Comparison of ENCODE assay signal across 13 mouse cellular contexts in genomic region chr8:124980036-124980435, GRCm38 (mm10). TPM values are rescaled to one million over a fixed set of nuclear protein-coding genes. Genes with fewer than 3 reads are reported as not detected.
DNase-seq lines count a peak whose midpoint lies in the region; ATAC-seq and TF ChIP-seq lines count a peak whose summit lies in the region.
"Had no signal": no experiment of that assay in that cellular context is flagged by ENCODE, and none has a peak within 500 bp of the region (broad histone marks: within the 10 kb centered on the region; RNA-seq: fewer than 3 reads in every experiment).

No protein-coding gene starts in this region.

- H3K4me3 ChIP-seq in liver, embryonic 14.5 days (ENCODE audit: insufficient read depth in 1 of 2, low read depth in 2 of 2, low read length in 2 of 2), result no peak overlapping the region
- H3K4me3 ChIP-seq in liver, embryonic 11.5 days (ENCODE audit: low read depth, low read length), result no peak overlapping the region
- H3K4me3 ChIP-seq in ES-Bruce4 (ENCODE audit: low read depth, low read length), result no peak overlapping the region
- no peak overlapping the region for H3K4me3 ChIP-seq in embryonic fibroblast, embryonic 13.5 days (ENCODE audit: insufficient read depth, low read length)
- no peak overlapping the region for H3K4me3 ChIP-seq in embryonic facial prominence, embryonic 10.5 days
- H3K4me3 ChIP-seq: forebrain, embryonic 10.5 days; hindbrain, embryonic 12.5 days had no signal

- H3K9me3 ChIP-seq in liver, embryonic 14.5 days (ENCODE audit: control insufficient read depth, low read length), result peaks cover 3% of the 10 kb centered on the region; the same call in 1 of the 2 replicates
- H3K9me3 ChIP-seq in liver, embryonic 11.5 days (ENCODE audit: control insufficient read depth, low read length), result peaks cover 6% of the 10 kb centered on the region
- peaks cover 4% of the 10 kb centered on the region; the same call in 1 of the 2 replicates for H3K9me3 ChIP-seq in ES-Bruce4 (replicated peaks; ENCODE audit: control insufficient read depth, insufficient read depth, low read length, poor library complexity, severe bottlenecking)
- peaks cover 8% of the 10 kb centered on the region; the same call in 1 of the 2 replicates for H3K9me3 ChIP-seq in embryonic facial prominence, embryonic 10.5 days

- no peak for ATAC-seq in liver, embryonic 14.5 days (ENCODE audit: insufficient read depth)
- no peak for ATAC-seq in liver, embryonic 11.5 days (replicated peaks; ENCODE audit: low FRiP score)

- H3K4me1 ChIP-seq in liver, embryonic 14.5 days (replicated peaks; ENCODE audit: control insufficient read depth in 2 of 2, insufficient read depth in 2 of 2, low read length in 1 of 2), result no peaks in the 10 kb centered on the region
- H3K4me1 ChIP-seq in liver, embryonic 11.5 days (replicated peaks; ENCODE audit: control insufficient read depth, insufficient read depth, low read length), result no peaks in the 10 kb centered on the region
- no peaks in the 10 kb centered on the region for H3K4me1 ChIP-seq in ES-Bruce4 (ENCODE audit: control insufficient read depth, insufficient read depth, low read length)
- no peaks in the 10 kb centered on the region for H3K4me1 ChIP-seq in embryonic fibroblast, embryonic 13.5 days (ENCODE audit: control insufficient read depth, insufficient read depth, low read length)
- no peaks in the 10 kb centered on the region for H3K4me1 ChIP-seq in embryonic facial prominence, embryonic 10.5 days
- H3K4me1 ChIP-seq: forebrain, embryonic 10.5 days; hindbrain, embryonic 12.5 days had no signal

- H3K36me3 ChIP-seq in liver, embryonic 14.5 days (replicated peaks; ENCODE audit: control insufficient read depth, insufficient read depth, low read depth), result no peaks in the 10 kb centered on the region
- H3K36me3 ChIP-seq in liver, embryonic 11.5 days (ENCODE audit: control insufficient read depth, insufficient read depth, low read length), result no peaks in the 10 kb centered on the region
- H3K36me3 ChIP-seq in ES-Bruce4 (ENCODE audit: control insufficient read depth, insufficient read depth, low read length, poor library complexity, severe bottlenecking), result no peaks in the 10 kb centered on the region
- no peaks in the 10 kb centered on the region for H3K36me3 ChIP-seq in embryonic facial prominence, embryonic 10.5 days (replicated peaks)
- H3K36me3 ChIP-seq: forebrain, embryonic 10.5 days; hindbrain, embryonic 12.5 days had no signal

- H3K27ac ChIP-seq in liver, embryonic 14.5 days, result no peak overlapping the region
- no peak overlapping the region for H3K27ac ChIP-seq in liver, embryonic 11.5 days (ENCODE audit: low read depth, low read length)
- no peak overlapping the region for H3K27ac ChIP-seq in ES-Bruce4 (ENCODE audit: insufficient read depth, low read length)
- H3K27ac ChIP-seq in embryonic fibroblast, embryonic 13.5 days (ENCODE audit: insufficient read depth, low read length), result no peak overlapping the region
- H3K27ac ChIP-seq in embryonic facial prominence, embryonic 10.5 days (replicated peaks), result no peak overlapping the region
- H3K27ac ChIP-seq: forebrain, embryonic 10.5 days; hindbrain, embryonic 12.5 days had no signal

- WGBS in liver, embryonic 14.5 days (ENCODE audit: insufficient replicate concordance), result 76% methylated on average over 3 of the region's 3 CpGs
- 87% methylated on average over 3 of the region's 3 CpGs for WGBS in liver, embryonic 11.5 days
- 91% methylated on average over 3 of the region's 3 CpGs for WGBS in embryonic facial prominence, embryonic 10.5 days

- no peaks in the 10 kb centered on the region for H3K27me3 ChIP-seq in liver, embryonic 14.5 days (ENCODE audit: control insufficient read depth, insufficient read depth, low read length)
- no peaks in the 10 kb centered on the region for H3K27me3 ChIP-seq in liver, embryonic 11.5 days (replicated peaks; ENCODE audit: control insufficient read depth, insufficient read depth, low read length)
- no peaks in the 10 kb centered on the region for H3K27me3 ChIP-seq in ES-Bruce4 (ENCODE audit: control insufficient read depth, insufficient read depth, low read length, poor library complexity, severe bottlenecking)
- H3K27me3 ChIP-seq in embryonic facial prominence, embryonic 10.5 days (replicated peaks; ENCODE audit: low read depth, poor library complexity, severe bottlenecking), result no peaks in the 10 kb centered on the region

- H3K9ac ChIP-seq in liver, embryonic 14.5 days (replicated peaks), result no peak overlapping the region
- no peak overlapping the region for H3K9ac ChIP-seq in liver, embryonic 11.5 days (ENCODE audit: low read depth, low read length)
- H3K9ac ChIP-seq in ES-Bruce4 (ENCODE audit: low read depth, poor library complexity, severe bottlenecking), result no peak overlapping the region
- H3K9ac ChIP-seq: hindbrain, embryonic 12.5 days had no signal

- DNase-seq in liver, embryonic 14.5 days (ENCODE audit: low read depth in 3 of 3, low spot score in 3 of 3), result no peak
- no peak for DNase-seq in liver, embryonic 11.5 days (ENCODE audit: low spot score)
- peak; percentile 32 to 42 for DNase-seq in B cell, adult 2 months
- DNase-seq in embryonic facial prominence, embryonic 10.5 days (ENCODE audit: low spot score), result no peak
- no peak for DNase-seq in frontal cortex, postnatal 14 days (ENCODE audit: low spot score in 2 of 2)
- DNase-seq: adrenal gland, postnatal 36 days; cerebellum, adult 8-10 months; kidney, adult 9 months; lung, postnatal 4 days had no signal

- no peak for TF ChIP-seq POLR2A in ES-Bruce4 (IDR thresholded peaks at IDR 0.05; ENCODE audit: insufficient read depth, low read length)
- TF ChIP-seq POLR2A in embryonic fibroblast, embryonic 13.5 days (IDR thresholded peaks at IDR 0.05; ENCODE audit: low read depth, low read length), result no peak

- TF ChIP-seq EP300 in liver, embryonic 14.5 days (IDR thresholded peaks at IDR 0.05; ENCODE audit: low read depth), result no peak
- TF ChIP-seq EP300 in ES-Bruce4 (IDR thresholded peaks at IDR 0.05; ENCODE audit: insufficient read depth, low read depth, low read length), result no peak

- peak; percentile 70 for TF ChIP-seq CTCF in liver, embryonic 14.5 days (IDR thresholded peaks at IDR 0.05; ENCODE audit: low read depth)
- TF ChIP-seq CTCF in ES-Bruce4 (IDR thresholded peaks at IDR 0.05; ENCODE audit: low read depth, low read length), result peak; percentile 50
- peak; percentile 22; the same call in 1 of the 2 replicates for TF ChIP-seq CTCF in embryonic fibroblast, embryonic 13.5 days (IDR thresholded peaks at IDR 0.05; ENCODE audit: borderline replicate concordance, insufficient read depth, low read length)

- no peak overlapping the region for H3K4me2 ChIP-seq in liver, embryonic 14.5 days (ENCODE audit: low read depth)
- no peak overlapping the region for H3K4me2 ChIP-seq in liver, embryonic 11.5 days
- H3K4me2 ChIP-seq: hindbrain, embryonic 12.5 days had no signal

RNA-seq across cellular contexts. Expression of gene Egln1, which starts 30.9 kb away (rescaled TPM):
- polyA plus RNA-seq in liver, embryonic 14.5 days (2012; rRNA removed), result 4.2 and 5.5 TPM in 2 replicates
- 3.3 and 3.9 TPM in 2 replicates for polyA plus RNA-seq in liver, embryonic 14.5 days (2014; fragmentation: Nextera tagmentation; extraction: Ambion mirVana)
- polyA plus RNA-seq in liver, embryonic 11.5 days (2014; fragmentation: Nextera tagmentation; extraction: Ambion mirVana), result 8.4 and 10.0 TPM in 2 replicates
- polyA plus RNA-seq in ES-Bruce4 (2011; ENCODE audit: insufficient read depth, insufficient read length, low read depth, missing spikeins), result 19.9 and 20.3 TPM in 2 replicates
- 33.1 and 33.7 TPM in 2 replicates for polyA plus RNA-seq in embryonic fibroblast, embryonic 13.5 days (2011; ENCODE audit: insufficient read length, low read depth, missing spikeins)
- polyA plus RNA-seq in embryonic facial prominence, embryonic 10.5 days (2016; fragmentation: Nextera tagmentation; extraction: Ambion mirVana), result 10.2 and 10.9 TPM in 2 replicates

RNA-seq across cellular contexts. Expression of gene Tsnax, which starts 32.8 kb away (rescaled TPM):
- 21.5 and 31.3 TPM in 2 replicates for polyA plus RNA-seq in liver, embryonic 14.5 days (2012; rRNA removed)
- 41.1 and 43.3 TPM in 2 replicates for polyA plus RNA-seq in liver, embryonic 14.5 days (2014; fragmentation: Nextera tagmentation; extraction: Ambion mirVana)
- 113 and 115 TPM in 2 replicates for polyA plus RNA-seq in liver, embryonic 11.5 days (2014; fragmentation: Nextera tagmentation; extraction: Ambion mirVana)
- polyA plus RNA-seq in ES-Bruce4 (2011; ENCODE audit: insufficient read depth, insufficient read length, low read depth, missing spikeins), result 48.9 and 51.2 TPM in 2 replicates
- 52.8 and 59.3 TPM in 2 replicates for polyA plus RNA-seq in embryonic fibroblast, embryonic 13.5 days (2011; ENCODE audit: insufficient read length, low read depth, missing spikeins)
- 128 and 133 TPM in 2 replicates for polyA plus RNA-seq in embryonic facial prominence, embryonic 10.5 days (2016; fragmentation: Nextera tagmentation; extraction: Ambion mirVana)

Comparison
In these comparisons a context has a peak if more than half of its experiments do, and no peak if none do; other contexts are left out.
1. DNase-seq: peak in B cell, adult 2 months (2 of 2); none in liver, embryonic 14.5 days (0 of 3), liver, embryonic 11.5 days (single experiment), embryonic facial prominence, embryonic 10.5 days (single experiment) and frontal cortex, postnatal 14 days (0 of 2).
2. Peak in every context shown above with its lines, with median percentiles within 50 percentile points of each other: CTCF ChIP-seq.